Mouse (Mus musculus) stomach, embryonic 15.5 days (tissue): ENCODE measurements around the gene Pcdh18. TPM values are rescaled to one million over a fixed set of nuclear protein-coding genes. Genes with fewer than 3 reads are reported as not detected.

Source experiments
- ATAC-seq: fragments of 200-750 bp; cut with Nextera tagmentation; 2 replicates; pipeline ENCODE4 v1.8.0; 2017; ENCODE audit warnings: low read depth, moderate number of reproducible peaks, moderate TSS enrichment; ENCODE audit not compliant: insufficient read depth, low FRiP score
- H3K27ac ChIP-seq: fragments of 300-500 bp; sonication (generic); 2 replicates; pipeline ENCODE4 v1.5.1; 2015; ENCODE audit warnings: mild to moderate bottlenecking, inconsistent platforms
- H3K27me3 ChIP-seq: fragments of 300-500 bp; sonication (generic); replicated peaks from 2 replicates; pipeline ENCODE4 v1.6.1; 2015; ENCODE audit warnings: inconsistent platforms
- H3K36me3 ChIP-seq: fragments of 300-500 bp; sonication (generic); 2 replicates; pipeline ENCODE4 v1.6.1; 2015; ENCODE audit warnings: inconsistent platforms
- H3K4me1 ChIP-seq: fragments of 300-500 bp; sonication (generic); 2 replicates; pipeline ENCODE4 v1.6.1; 2015; ENCODE audit warnings: inconsistent platforms
- H3K4me2 ChIP-seq: fragments of 300-500 bp; sonication (generic); 2 replicates; pipeline ENCODE4 v1.6.1; 2015; ENCODE audit warnings: mild to moderate bottlenecking, inconsistent platforms
- H3K4me3 ChIP-seq: fragments of 300-500 bp; sonication (generic); replicated peaks from 2 replicates; pipeline ENCODE4 v1.5.1; 2015; ENCODE audit warnings: inconsistent platforms
- H3K9ac ChIP-seq: fragments of 300-500 bp; sonication (generic); 2 replicates; pipeline ENCODE4 v1.6.1; 2015; ENCODE audit warnings: inconsistent platforms
- H3K9me3 ChIP-seq: fragments of 300-500 bp; sonication (generic); 2 replicates; pipeline ENCODE4 v1.6.1; 2016; ENCODE audit warnings: inconsistent platforms
- WGBS: fragments of 180-500 bp; shearing (Covaris S2); methylation state at CpG from one replicate; pipeline ENCODE4 v1.1.7; 2015; 5-methylcytosine and 5-hydroxymethylcytosine counted together
- polyA plus RNA-seq: library from polyadenylated mRNA; unstranded; fragments of >200 nt; fragmentation: Nextera tagmentation; extraction: Ambion mirVana; gene quantifications from 2 replicates; pipeline ENCODE4 v1.2.1, GENCODE M21; 2015

Pcdh18 gene
- polyA plus RNA-seq, 1 experiment from 2014 or later = 52.8 TPM

- Histone ChIP-seq H3K4me1 (peaks cover 6% of the 10 kb centered on the region; the same call in 1 of the 2 replicates), H3K4me3 (no peak overlapping the region), H3K9ac (no peak overlapping the region), H3K27ac (no peak overlapping the region), H3K36me3 (peaks cover 30% of the 10 kb centered on the region), H3K4me2 (no peak overlapping the region), H3K9me3 (no peaks in the 10 kb centered on the region), H3K27me3 (no peaks in the 10 kb centered on the region)
- WGBS = 61% methylated on average over 8 of the region's 8 CpGs
- no peak for ATAC-seq
Measured at GRCm38 (mm10) chr3:49749491-49750284, 7.4 kb downstream of the Pcdh18 start.

GRCm38 (mm10) chr3:49748054-49748453 lies 9.1 kb downstream of the Pcdh18 start:
- no peak overlapping the region for H3K9ac ChIP-seq
- no peak overlapping the region for H3K4me2 ChIP-seq
- peaks cover 6% of the 10 kb centered on the region; the same call in 1 of the 2 replicates for H3K4me1 ChIP-seq
- H3K27me3 ChIP-seq = no peaks in the 10 kb centered on the region
- no peak for ATAC-seq
- H3K27ac ChIP-seq = no peak overlapping the region
- 87% methylated on average over 1 of the region's 1 CpGs for WGBS
- peaks cover 33% of the 10 kb centered on the region for H3K36me3 ChIP-seq
- H3K4me3 ChIP-seq = no peak overlapping the region
- no peaks in the 10 kb centered on the region for H3K9me3 ChIP-seq

DNA sequence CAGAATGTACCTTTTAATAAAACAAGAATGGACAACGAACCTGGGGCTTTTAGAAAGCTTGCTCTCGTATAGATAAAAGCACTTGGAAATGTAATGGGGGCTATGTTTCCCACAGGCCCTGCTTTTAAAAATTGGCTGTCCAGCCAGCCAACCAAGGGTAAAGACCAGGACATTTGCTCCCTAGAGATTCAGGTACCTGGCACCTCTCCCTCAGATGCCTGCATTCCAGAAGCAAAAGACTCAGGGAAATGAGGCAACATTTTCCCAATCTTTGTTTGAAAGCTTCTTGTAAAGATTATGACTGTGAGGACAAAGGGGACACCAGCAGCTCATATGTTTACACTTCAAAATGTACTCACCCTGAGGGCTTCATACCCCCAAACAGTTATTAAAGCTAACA lies 18.1 kb downstream of the Pcdh18 start:
- H3K9ac ChIP-seq = no peak overlapping the region
- no peak for ATAC-seq
- no peaks in the 10 kb centered on the region for H3K27me3 ChIP-seq
- no peak overlapping the region for H3K4me2 ChIP-seq
- H3K4me3 ChIP-seq = no peak overlapping the region
- H3K27ac ChIP-seq = no peak overlapping the region
- WGBS = 49% methylated on average over 2 of the region's 2 CpGs
- no peaks in the 10 kb centered on the region for H3K36me3 ChIP-seq
- no peaks in the 10 kb centered on the region for H3K4me1 ChIP-seq
- H3K9me3 ChIP-seq = no peaks in the 10 kb centered on the region

DNA sequence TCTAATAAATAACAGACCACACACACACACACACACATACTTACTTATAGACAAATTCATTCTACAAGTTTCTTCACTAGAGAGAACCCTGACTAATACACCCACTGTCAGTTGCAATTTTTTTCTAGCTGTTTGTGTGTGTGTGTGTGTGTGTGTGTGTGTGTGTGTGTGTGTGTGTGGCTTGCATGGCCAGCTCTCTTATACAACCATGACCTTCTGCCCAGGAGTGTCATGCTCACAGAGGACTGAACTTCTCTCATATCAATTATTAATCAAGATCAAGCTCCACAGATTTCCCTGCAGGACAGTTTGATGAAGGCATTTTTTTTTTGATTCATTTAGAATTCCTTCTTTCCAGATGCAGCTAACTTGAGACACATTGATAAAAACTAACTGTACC lies 18.6 kb downstream of the Pcdh18 start:
- H3K4me1 ChIP-seq = no peaks in the 10 kb centered on the region
- no peak overlapping the region for H3K27ac ChIP-seq
- no peak overlapping the region for H3K9ac ChIP-seq
- no peak overlapping the region for H3K4me2 ChIP-seq
- no peak overlapping the region for H3K4me3 ChIP-seq
- no peaks in the 10 kb centered on the region for H3K9me3 ChIP-seq
- no peak for ATAC-seq
- no peaks in the 10 kb centered on the region for H3K36me3 ChIP-seq
- H3K27me3 ChIP-seq = no peaks in the 10 kb centered on the region

GRCm38 (mm10) chr3:49706503-49706902 lies 50.6 kb downstream of the Pcdh18 start:
- no peak for ATAC-seq
- Histone ChIP-seq H3K4me1 (no peaks in the 10 kb centered on the region), H3K9ac (no peak overlapping the region), H3K36me3 (no peaks in the 10 kb centered on the region), H3K27ac (no peak overlapping the region), H3K27me3 (no peaks in the 10 kb centered on the region), H3K9me3 (no peaks in the 10 kb centered on the region), H3K4me3 (no peak overlapping the region), H3K4me2 (no peak overlapping the region)
- 72% methylated on average over 2 of the region's 2 CpGs for WGBS

DNA sequence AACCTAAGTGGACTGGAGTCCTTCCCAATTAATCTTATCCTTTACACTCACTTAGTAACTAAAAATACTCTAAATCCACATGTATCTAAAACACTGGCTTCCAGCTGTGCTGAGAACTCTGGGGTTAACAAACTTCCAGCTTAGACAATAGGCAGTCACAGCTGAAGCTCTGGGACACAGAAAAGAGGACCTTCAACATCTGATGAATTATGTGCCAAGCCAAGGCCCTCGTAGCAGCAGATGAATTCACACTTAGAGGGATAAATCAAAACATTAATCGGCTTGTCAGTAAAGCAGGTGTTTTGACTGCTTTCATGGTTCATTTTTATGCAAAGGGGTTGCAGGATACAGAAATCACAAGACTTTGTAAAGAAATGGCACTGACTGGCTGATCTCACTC lies 57.2 kb downstream of the Pcdh18 start:
- Histone ChIP-seq H3K36me3 (no peaks in the 10 kb centered on the region), H3K4me2 (no peak overlapping the region), H3K9me3 (no peaks in the 10 kb centered on the region), H3K27ac (no peak overlapping the region), H3K4me3 (no peak overlapping the region), H3K9ac (no peak overlapping the region), H3K4me1 (no peaks in the 10 kb centered on the region), H3K27me3 (no peaks in the 10 kb centered on the region)
- 35% methylated on average over 2 of the region's 2 CpGs for whole genome bisulfite sequencing
- no peak for ATAC-seq
